Mouse (Mus musculus): ENCODE results near the gene Hectd3.

Gene Hectd3

DNA sequence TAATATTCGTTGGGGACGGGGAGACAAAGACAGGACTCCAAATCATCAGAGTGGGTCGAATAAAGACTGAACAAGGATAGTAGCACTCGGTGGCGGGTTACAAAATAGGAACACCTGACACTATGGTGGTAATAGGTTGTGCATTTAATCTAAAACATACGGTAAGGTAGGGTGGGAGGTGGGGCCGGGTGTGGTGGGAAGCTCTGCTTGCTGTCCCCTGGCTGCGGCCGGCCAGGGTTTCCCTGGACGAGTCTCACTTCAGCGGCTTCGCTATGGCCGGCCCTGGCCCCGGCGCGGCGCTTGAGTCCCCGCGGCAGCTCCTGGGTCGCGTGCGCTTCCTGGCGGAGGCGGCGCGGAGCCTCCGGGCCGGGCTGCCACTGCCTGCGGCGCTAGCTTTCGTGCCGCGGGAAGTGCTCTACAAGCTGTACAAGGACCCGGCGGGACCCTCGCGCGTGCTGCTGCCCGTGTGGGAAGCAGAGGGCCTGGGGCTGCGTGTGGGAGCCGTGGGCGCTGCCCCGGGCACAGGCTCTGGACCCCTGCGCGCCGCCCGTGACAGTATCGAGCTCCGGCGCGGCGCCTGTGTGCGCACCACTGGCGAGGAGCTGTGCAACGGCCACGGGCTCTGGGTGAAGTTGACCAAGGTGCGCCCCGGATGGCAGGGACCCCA lies at the start of gene Hectd3:
Gene Hectd3 (plus strand): TSS at position 187 of the 667 bp plus-strand sequence.
- DNase-seq (ENCODE audit: low read depth, low spot score), result peak; percentile 71
- H3K27me3 ChIP-seq (ENCODE audit: control insufficient read depth, insufficient read depth, low read length, poor library complexity, severe bottlenecking), result no peaks in the 10 kb centered on the region
- peaks cover 7% of the 10 kb centered on the region for H3K36me3 ChIP-seq (ENCODE audit: control insufficient read depth, insufficient read depth, low read length, poor library complexity, severe bottlenecking)

DNA sequence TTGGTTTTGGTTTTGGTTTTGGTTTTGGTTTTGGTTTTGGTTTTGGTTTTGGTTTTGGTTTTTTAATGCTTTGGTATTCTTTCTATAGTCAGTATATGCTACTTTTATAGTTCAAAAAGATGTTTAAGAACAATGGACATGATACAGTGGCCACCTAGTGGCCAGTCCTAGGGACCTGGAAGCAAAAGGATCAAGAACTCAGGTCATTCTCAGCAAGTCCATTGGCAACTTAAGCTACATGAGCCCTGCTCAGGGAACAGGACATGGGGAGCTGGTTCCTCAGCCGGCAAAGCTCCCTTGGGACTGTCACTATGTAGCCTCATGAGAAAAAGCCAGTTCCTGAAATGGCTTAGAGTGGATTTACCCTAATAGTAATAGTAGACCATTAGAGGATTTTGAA lies 43.5 kb upstream of the Hectd3 start:
- peak; percentile 25 for DNase-seq (ENCODE audit: low read depth, low spot score)
- Histone ChIP-seq H3K36me3 (ENCODE audit: control insufficient read depth, insufficient read depth, low read length, poor library complexity, severe bottlenecking) (no peaks in the 10 kb centered on the region), H3K27me3 (ENCODE audit: control insufficient read depth, insufficient read depth, low read length, poor library complexity, severe bottlenecking) (no peaks in the 10 kb centered on the region)

DNA sequence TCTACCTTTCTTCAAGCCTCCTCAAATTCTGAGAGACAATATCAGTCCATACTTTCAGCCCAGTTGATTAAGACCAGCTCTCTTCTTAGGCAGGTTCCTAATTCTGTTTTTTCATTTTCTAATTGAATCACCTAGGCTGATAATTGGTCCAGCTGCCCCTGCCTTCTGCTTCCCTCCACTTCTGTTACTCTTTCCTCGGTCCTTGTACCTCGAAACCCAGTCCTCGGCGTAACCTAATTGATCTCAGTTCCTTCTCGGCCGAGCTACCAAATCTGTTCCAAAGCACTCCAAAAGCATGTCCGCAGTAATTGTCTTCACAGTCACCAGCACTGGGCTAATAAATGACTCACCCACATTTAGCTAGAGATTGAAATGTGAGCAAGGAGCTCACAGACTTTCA lies 40.2 kb upstream of the Hectd3 start:
- no peak for DNase-seq (ENCODE audit: low read depth, low spot score)
- Histone ChIP-seq H3K27me3 (ENCODE audit: control insufficient read depth, insufficient read depth, low read length, poor library complexity, severe bottlenecking) (no peaks in the 10 kb centered on the region), H3K36me3 (ENCODE audit: control insufficient read depth, insufficient read depth, low read length, poor library complexity, severe bottlenecking) (no peaks in the 10 kb centered on the region)

DNA sequence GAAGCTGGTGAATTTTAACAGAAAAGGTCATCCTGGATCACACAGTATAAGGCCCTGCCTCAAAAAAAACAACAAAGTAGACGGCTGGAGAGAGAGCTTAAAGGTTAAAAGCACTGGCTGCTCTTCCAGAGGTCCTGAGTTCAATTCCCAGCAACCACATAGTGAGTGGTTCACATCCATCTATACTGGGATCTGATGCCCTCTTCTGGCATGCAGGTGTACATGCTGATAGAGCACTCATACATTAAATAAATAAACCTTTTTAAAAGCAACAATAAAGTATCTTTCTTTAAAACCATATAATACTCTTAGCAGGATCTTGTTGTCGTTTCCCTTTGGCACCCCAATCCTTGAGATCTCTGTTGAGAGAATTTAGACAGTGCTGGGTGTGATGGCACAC lies 18.6 kb upstream of the Hectd3 start:
- H3K36me3 ChIP-seq (ENCODE audit: control insufficient read depth, insufficient read depth, low read length, poor library complexity, severe bottlenecking), result no peaks in the 10 kb centered on the region
- no peaks in the 10 kb centered on the region for H3K27me3 ChIP-seq (ENCODE audit: control insufficient read depth, insufficient read depth, low read length, poor library complexity, severe bottlenecking)
- no peak for DNase-seq (ENCODE audit: low read depth, low spot score)

DNA sequence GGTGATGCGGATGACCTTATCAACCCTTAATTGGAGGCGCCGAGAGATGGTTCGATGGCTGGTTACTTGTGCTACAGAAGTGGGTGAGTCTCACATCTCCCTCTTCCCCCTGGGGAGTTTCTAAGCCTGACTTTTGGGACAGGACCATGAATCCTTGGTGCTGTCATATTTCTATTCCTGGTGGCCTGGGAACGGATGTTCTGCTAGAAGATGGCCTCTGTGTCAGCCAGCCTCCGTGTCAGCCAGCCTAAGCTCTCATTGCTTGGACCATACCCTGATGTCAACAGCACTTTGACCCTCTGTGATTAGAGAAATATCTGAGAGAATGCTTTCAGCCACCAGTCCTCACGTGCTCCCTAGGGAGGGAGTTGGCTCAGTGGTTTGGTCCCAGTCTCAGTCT lies 9.4 kb upstream of the Hectd3 start:
- 0 out of 2 replicates have a peak, but pooled peaks cover under 1% of the 10 kb centered on the region for H3K36me3 ChIP-seq (ENCODE audit: control insufficient read depth, insufficient read depth, low read length, poor library complexity, severe bottlenecking)
- DNase-seq (ENCODE audit: low read depth, low spot score), result no peak
- no peaks in the 10 kb centered on the region for H3K27me3 ChIP-seq (ENCODE audit: control insufficient read depth, insufficient read depth, low read length, poor library complexity, severe bottlenecking)

DNA sequence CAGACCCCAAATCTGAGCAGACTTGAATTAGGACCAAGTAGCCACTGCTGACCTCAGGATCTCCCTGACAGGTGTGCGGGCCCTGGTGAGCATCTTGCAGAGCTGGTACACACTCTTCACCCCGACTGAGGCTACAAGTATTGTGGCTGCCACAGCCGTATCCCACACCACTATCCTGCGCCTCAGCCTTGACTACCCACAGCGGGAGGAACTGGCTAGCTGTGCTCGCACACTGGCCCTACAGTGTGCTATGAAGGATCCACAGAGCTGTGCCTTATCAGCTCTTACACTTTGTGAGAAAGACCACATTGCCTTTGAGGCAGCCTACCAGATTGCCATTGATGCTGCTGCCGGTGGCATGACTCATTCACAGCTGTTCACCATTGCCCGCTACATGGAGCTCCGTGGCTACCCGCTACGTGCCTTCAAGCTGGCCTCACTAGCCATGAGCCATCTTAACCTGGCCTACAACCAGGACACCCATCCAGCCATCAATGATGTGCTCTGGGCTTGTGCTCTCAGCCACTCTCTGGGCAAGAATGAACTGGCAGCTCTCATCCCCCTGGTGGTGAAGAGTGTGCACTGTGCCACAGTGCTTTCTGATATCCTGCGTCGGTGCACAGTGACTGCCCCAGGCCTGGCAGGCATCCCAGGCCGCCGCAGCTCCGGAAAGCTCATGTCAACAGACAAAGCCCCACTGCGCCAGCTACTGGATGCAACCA lies 8.6 kb upstream of the Hectd3 start:
- Histone ChIP-seq H3K36me3 (ENCODE audit: control insufficient read depth, insufficient read depth, low read length, poor library complexity, severe bottlenecking) (peaks cover 3% of the 10 kb centered on the region; the same call in 1 of the 2 replicates), H3K27me3 (ENCODE audit: control insufficient read depth, insufficient read depth, low read length, poor library complexity, severe bottlenecking) (no peaks in the 10 kb centered on the region)
- peak; percentile 62 for DNase-seq (ENCODE audit: low read depth, low spot score)

DNA sequence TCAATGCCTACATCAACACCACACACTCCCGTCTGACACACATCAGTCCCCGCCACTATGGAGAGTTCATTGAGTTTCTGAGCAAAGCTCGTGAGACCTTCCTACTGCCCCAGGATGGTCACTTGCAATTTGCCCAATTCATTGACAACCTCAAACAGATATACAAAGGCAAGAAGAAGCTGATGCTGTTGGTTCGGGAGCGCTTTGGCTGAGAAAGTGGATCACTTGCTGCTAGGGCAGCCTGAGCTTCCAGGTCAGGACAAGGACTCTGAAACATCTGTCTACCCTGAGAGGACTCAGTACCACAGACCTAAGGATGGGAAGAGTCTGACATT lies 8.0 kb upstream of the Hectd3 start:
- DNase-seq (ENCODE audit: low read depth, low spot score), result no peak
- Histone ChIP-seq H3K36me3 (ENCODE audit: control insufficient read depth, insufficient read depth, low read length, poor library complexity, severe bottlenecking) (peaks cover 3% of the 10 kb centered on the region; the same call in 1 of the 2 replicates), H3K27me3 (ENCODE audit: control insufficient read depth, insufficient read depth, low read length, poor library complexity, severe bottlenecking) (no peaks in the 10 kb centered on the region)

DNA sequence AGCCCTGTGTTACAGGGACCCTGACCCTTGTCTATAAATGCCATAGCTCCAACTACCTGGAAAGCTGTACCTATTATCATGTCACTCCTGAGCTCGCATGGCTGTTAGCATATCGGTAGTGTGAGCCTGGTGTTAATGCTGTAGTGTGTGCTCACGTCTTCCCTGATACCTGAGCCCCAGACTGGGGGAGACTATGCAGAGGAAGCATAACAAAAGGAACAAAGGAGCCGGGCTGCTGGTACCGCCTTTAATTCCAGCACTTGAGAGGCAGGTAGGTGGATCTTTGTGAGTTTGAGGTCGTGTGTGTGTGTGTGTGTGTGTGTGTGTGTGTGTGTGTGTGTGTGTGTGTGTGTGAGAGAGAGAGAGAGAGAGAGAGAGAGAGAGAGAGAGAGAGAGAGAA lies 5.4 kb upstream of the Hectd3 start:
- DNase-seq (ENCODE audit: low read depth, low spot score), result no peak
- peaks cover 3% of the 10 kb centered on the region; the same call in 1 of the 2 replicates for H3K36me3 ChIP-seq (ENCODE audit: control insufficient read depth, insufficient read depth, low read length, poor library complexity, severe bottlenecking)
- H3K27me3 ChIP-seq (ENCODE audit: control insufficient read depth, insufficient read depth, low read length, poor library complexity, severe bottlenecking), result no peaks in the 10 kb centered on the region

DNA sequence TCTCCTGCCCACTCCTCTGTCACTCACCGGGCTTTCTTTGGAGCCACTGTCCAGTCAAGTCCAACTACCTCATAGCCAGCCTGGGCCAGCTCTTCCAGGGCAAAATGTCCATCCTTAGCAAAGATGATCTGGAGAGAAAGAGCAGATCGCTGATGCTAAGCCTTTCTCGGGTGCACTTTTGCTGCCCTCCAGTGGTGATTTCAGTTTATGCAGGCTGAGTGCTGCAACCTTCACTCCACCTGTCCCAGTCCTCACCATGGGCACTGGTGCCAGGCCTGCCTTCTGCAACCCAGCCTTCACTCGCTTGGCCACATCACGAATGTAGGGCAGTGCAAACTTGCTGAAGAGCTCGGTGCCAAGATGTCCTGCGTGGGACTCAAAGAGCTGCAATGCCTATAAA lies 3.8 kb upstream of the Hectd3 start:
- Histone ChIP-seq H3K27me3 (ENCODE audit: control insufficient read depth, insufficient read depth, low read length, poor library complexity, severe bottlenecking) (no peaks in the 10 kb centered on the region), H3K36me3 (ENCODE audit: control insufficient read depth, insufficient read depth, low read length, poor library complexity, severe bottlenecking) (peaks cover 3% of the 10 kb centered on the region; the same call in 1 of the 2 replicates)
- DNase-seq (ENCODE audit: low read depth, low spot score), result peak; percentile 87

DNA sequence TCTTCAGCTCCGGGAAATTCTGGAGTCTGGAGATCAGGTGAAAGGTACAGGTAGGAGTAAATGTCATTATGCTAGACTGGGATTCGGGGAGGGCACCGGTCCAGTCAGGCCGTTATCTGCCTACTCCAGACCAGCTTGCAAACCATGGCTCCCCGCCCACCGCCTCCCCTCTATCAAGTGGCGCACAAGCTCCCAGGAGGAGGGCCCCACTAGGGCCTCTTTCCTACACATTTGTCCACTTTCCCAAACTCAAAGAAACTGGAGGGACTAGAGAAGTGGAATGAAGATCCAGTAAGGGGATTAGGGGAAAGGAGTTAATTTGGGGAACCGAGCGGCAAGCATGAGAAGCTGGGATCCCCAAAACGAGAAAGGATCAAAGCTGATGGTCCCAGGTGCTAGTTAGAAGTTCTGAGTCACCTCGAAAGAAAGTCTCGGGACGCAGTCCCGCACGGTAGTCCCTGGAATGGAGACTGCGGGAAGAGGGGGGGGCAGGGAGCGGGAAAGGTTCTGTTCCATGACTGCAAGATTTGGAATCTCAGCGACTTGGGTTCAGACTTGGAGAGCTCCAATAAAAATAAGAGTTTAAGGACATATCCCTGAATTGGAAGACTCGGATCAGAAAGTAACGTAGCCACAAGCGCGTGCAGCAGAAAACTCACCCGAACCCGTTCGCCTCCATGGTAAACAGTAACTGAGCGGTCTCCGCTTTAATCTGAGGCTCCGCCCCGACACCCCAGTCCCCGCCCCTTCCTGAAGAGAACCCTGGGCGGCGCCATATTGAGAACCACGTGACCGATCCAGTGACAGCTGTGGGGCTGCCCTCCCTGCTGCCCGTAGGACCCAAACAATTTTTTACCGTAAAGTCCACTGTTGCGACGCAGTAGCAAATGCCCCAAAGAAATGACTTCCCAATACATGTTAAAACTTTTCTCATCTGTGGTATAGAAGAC lies 1.2 kb upstream of the Hectd3 start, which contains the start of gene Urod:
Gene Urod (minus strand): TSS at position 742 of the 950 bp plus-strand sequence.
- H3K27me3 ChIP-seq (ENCODE audit: control insufficient read depth, insufficient read depth, low read length, poor library complexity, severe bottlenecking), result no peaks in the 10 kb centered on the region
- H3K36me3 ChIP-seq (ENCODE audit: control insufficient read depth, insufficient read depth, low read length, poor library complexity, severe bottlenecking), result peaks cover 5% of the 10 kb centered on the region
- peak; percentile 96 for DNase-seq (ENCODE audit: low read depth, low spot score)

DNA sequence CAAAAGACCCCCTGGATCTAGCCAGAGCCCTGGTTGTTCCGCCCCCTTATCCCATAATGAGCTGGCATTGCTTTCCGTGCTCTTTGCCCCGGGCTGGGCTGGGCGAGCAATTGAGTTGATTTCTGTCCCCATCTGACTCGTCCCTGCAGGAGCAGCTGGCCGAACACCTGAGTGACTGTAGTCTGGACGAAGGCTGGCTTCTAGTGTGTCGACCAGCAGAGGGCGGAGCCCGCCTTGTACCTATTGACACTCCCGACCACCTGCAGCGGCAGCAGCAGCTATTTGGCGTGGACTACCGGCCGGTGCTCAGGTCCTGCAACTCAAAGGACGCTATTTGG lies 650 bp downstream of the Hectd3 start:
- DNase-seq (ENCODE audit: low read depth, low spot score), result peak; percentile 63

DNA sequence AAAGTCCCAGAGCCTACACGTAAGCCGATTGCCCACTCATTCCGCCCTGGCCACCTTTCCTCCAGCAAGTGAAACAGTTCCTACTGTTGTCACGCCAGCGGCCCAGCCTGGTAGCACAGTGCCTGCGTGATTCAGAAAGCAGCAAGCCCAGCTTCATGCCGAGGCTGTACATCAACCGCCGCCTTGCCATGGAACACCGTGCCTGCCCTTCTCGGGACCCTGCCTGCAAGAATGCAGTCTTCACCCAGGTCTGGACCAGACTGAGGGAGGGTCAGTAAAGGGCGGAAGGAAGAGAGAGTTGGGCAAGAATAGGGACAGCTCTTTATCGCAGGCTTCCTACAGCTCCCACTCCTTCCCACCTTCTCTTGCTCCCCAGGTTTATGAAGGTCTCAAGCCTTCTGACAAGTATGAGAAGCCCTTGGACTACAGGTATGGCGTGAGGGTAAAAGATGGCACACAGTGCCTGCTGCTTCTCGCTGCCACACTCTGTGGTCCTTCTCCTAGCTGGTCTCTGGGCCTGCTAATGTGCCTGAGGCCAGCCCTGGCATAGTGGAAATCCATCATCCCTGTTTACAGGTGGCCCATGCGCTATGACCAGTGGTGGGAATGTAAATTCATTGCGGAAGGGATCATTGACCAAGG lies 4.5 kb downstream of the Hectd3 start:
- peaks cover 3% of the 10 kb centered on the region for H3K36me3 ChIP-seq (ENCODE audit: control insufficient read depth, insufficient read depth, low read length, poor library complexity, severe bottlenecking)
- no peaks in the 10 kb centered on the region for H3K27me3 ChIP-seq (ENCODE audit: control insufficient read depth, insufficient read depth, low read length, poor library complexity, severe bottlenecking)
- DNase-seq (ENCODE audit: low read depth, low spot score), result no peak

More for the DNA sequence above, 650 bp downstream of the Hectd3 start:
- no peaks in the 10 kb centered on the region for H3K27me3 ChIP-seq (ENCODE audit: control insufficient read depth, insufficient read depth, low read length, poor library complexity, severe bottlenecking)
- H3K36me3 ChIP-seq (ENCODE audit: control insufficient read depth, insufficient read depth, low read length, poor library complexity, severe bottlenecking), result peaks cover 6% of the 10 kb centered on the region

DNA sequence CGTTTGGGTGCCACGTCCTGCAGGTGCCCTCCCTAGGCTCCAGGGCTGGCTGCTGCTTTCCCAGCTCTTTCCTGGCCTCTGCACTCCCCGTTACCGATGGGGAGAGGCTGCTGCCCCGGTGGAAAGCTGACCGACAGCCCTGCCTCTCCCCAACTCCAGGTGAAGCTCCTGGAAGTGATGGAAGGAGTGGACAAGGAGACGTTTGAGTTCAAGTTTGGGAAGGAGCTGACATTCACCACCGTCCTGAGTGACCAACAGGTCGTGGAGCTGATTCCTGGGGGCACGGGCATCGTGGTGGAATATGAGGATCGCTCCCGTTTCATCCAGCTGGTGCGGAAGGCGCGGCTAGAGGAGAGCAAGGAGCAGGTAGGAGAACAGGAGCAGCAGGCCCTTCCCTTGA lies 6.8 kb downstream of the Hectd3 start:
- Histone ChIP-seq H3K27me3 (ENCODE audit: control insufficient read depth, insufficient read depth, low read length, poor library complexity, severe bottlenecking) (no peaks in the 10 kb centered on the region), H3K36me3 (ENCODE audit: control insufficient read depth, insufficient read depth, low read length, poor library complexity, severe bottlenecking) (peaks cover 3% of the 10 kb centered on the region)
- DNase-seq (ENCODE audit: low read depth, low spot score), result no peak

Data from splenic B cell, adult 2 months (primary cell).